In the genomic region with DNA sequence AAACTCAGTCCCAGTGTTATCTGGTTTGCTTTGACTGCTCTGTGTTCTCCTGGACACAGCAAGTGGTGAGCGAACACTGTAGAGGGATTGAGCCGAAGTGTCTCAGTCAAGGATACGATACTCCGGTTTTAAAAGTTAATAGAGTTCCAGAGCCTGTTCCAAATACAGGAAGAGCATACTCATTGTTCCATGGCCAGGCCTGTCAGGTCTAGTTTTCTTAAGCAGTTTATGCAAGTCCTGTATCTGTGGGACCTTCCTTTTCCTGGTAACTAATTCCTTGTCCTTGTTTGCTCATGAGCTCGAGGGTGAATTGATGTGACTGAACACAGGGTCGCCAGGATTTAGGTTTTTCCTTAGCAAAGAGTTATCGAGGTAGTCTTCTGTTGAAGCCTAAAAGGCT, we compare ENCODE assay signal across 17 mouse cellular contexts. TPM values are rescaled to one million over a fixed set of nuclear protein-coding genes. Genes with fewer than 3 reads are reported as not detected.
A peak's percentile ranks its signal among the peaks of the same experiment; 100 is the strongest.
DNase-seq lines count a peak whose midpoint lies in the region; ATAC-seq lines count a peak whose summit lies in the region.
"Had no signal": no experiment of that assay in that cellular context is flagged by ENCODE, and none has a peak within 500 bp of the region (broad histone marks: within the 10 kb centered on the region; RNA-seq: fewer than 3 reads in every experiment).

No protein-coding gene starts in this region.

- no peaks in the 10 kb centered on the region for H3K27me3 ChIP-seq in heart, embryonic 12.5 days (replicated peaks)
- no peaks in the 10 kb centered on the region for H3K27me3 ChIP-seq in limb, embryonic 15.5 days
- H3K27me3 ChIP-seq: embryonic facial prominence, embryonic 13.5 days; hindbrain, embryonic 12.5 days; liver, embryonic 13.5 days; neural tube, embryonic 12.5 days had no signal

- no peak for ATAC-seq in heart, embryonic 12.5 days (ENCODE audit: insufficient number of reproducible peaks, low FRiP score)
- no peak for ATAC-seq in limb, embryonic 15.5 days (ENCODE audit: insufficient number of reproducible peaks, low FRiP score, low TSS enrichment, low read depth)
- ATAC-seq: forebrain, embryonic 14.5 days; midbrain, embryonic 16.5 days had no signal

- 30% methylated on average over 7 of the region's 7 CpGs for WGBS in heart, embryonic 12.5 days
- 63% methylated on average over 7 of the region's 7 CpGs for WGBS in limb, embryonic 15.5 days

- peaks cover 46% of the 10 kb centered on the region for H3K4me1 ChIP-seq in heart, embryonic 12.5 days (replicated peaks)
- H3K4me1 ChIP-seq in limb, embryonic 15.5 days: peaks cover 8% of the 10 kb centered on the region; the same call in 1 of the 2 replicates

- H3K4me3 ChIP-seq in heart, embryonic 12.5 days: 0 out of 2 replicates have a peak overlapping the region, but pooled peaks have one; percentile 3
- no peak overlapping the region for H3K4me3 ChIP-seq in limb, embryonic 15.5 days
- H3K4me3 ChIP-seq: embryonic facial prominence, embryonic 13.5 days; hindbrain, embryonic 12.5 days; left cerebral cortex, adult 2 months; liver, embryonic 13.5 days; neural tube, embryonic 12.5 days had no signal

- peak overlapping the region; percentile 49 for H3K4me2 ChIP-seq in heart, embryonic 12.5 days
- no peak overlapping the region for H3K4me2 ChIP-seq in limb, embryonic 15.5 days
- H3K4me2 ChIP-seq: embryonic facial prominence, embryonic 13.5 days; hindbrain, embryonic 12.5 days; liver, embryonic 13.5 days; neural tube, embryonic 12.5 days had no signal

- H3K27ac ChIP-seq in heart, embryonic 12.5 days (ENCODE audit: poor library complexity, severe bottlenecking): peak overlapping the region; percentile 60
- peak overlapping the region; percentile 13; the same call in 1 of the 2 replicates for H3K27ac ChIP-seq in limb, embryonic 15.5 days
- H3K27ac ChIP-seq: embryonic facial prominence, embryonic 13.5 days; hindbrain, embryonic 12.5 days; left cerebral cortex, adult 2 months; liver, embryonic 13.5 days; neural tube, embryonic 12.5 days had no signal

- intact Hi-C loops in left cerebral cortex, postnatal 25 days (cut with DNase I): no loop called here

- peak overlapping the region; percentile 41; the same call in 1 of the 2 replicates for H3K9ac ChIP-seq in heart, embryonic 12.5 days
- H3K9ac ChIP-seq in limb, embryonic 15.5 days: no peak overlapping the region
- H3K9ac ChIP-seq: embryonic facial prominence, embryonic 13.5 days; hindbrain, embryonic 12.5 days; liver, embryonic 13.5 days; neural tube, embryonic 12.5 days had no signal

- no peak for DNase-seq in heart, adult 18-20 months
- peak; percentile 75 for DNase-seq in kidney, adult 9 months
- no peak for DNase-seq in kidney, postnatal 25 days
- DNase-seq in Muller cell, postnatal 12 days (ENCODE audit: inconsistent ontology term): peak; percentile 42
- no peak for DNase-seq in left cerebral cortex, postnatal 25 days (ENCODE audit: low spot score in 2 of 2)
- DNase-seq: adrenal gland, postnatal 25 days; cerebellum, postnatal 36 days; liver, embryonic 13.5 days; lung, postnatal 4 days had no signal

- H3K9me3 ChIP-seq in heart, embryonic 12.5 days (replicated peaks): no peaks in the 10 kb centered on the region
- H3K9me3 ChIP-seq in limb, embryonic 15.5 days: no peaks in the 10 kb centered on the region
- H3K9me3 ChIP-seq: embryonic facial prominence, embryonic 13.5 days; hindbrain, embryonic 12.5 days; liver, embryonic 13.5 days; neural tube, embryonic 12.5 days had no signal

- H3K36me3 ChIP-seq in heart, embryonic 12.5 days: no peaks in the 10 kb centered on the region
- H3K36me3 ChIP-seq in limb, embryonic 15.5 days: no peaks in the 10 kb centered on the region
- H3K36me3 ChIP-seq: embryonic facial prominence, embryonic 13.5 days; hindbrain, embryonic 12.5 days; liver, embryonic 13.5 days; neural tube, embryonic 12.5 days had no signal

RNA-seq across cellular contexts. Expression of gene Arhgap32, which starts 19.4 kb away (rescaled TPM):
- 2.9 and 3.5 TPM in 2 replicates for polyA plus RNA-seq in heart, embryonic 12.5 days (2016; fragmentation: Nextera tagmentation; extraction: Ambion mirVana)
- 10 to 100 TPM; 15.6 to 20.0 TPM for total RNA-seq in heart, adult 18-20 months (2021)
- 9.3 and 9.7 TPM in 2 replicates for polyA plus RNA-seq in limb, embryonic 15.5 days (2015; fragmentation: Nextera tagmentation; extraction: Ambion mirVana)
- total RNA-seq in left cerebral cortex, postnatal 25 days (2021): 100 to 1,000 TPM; 444 to 458 TPM

Comparison
In these comparisons a context has a peak if more than half of its experiments do, and no peak if none do; other contexts are left out.
1. DNase-seq: peak in kidney, adult 9 months (single experiment) and Muller cell, postnatal 12 days (single experiment); none in heart, adult 18-20 months (0 of 2), kidney, postnatal 25 days (0 of 2) and left cerebral cortex, postnatal 25 days (0 of 2).
2. RNA of gene Arhgap32, which starts 19.4 kb away (total RNA-seq): 444 to 458 TPM in left cerebral cortex, postnatal 25 days; 15.6 to 20.0 TPM in heart, adult 18-20 months; every median in the first group is over 10 times any median in the second.